ENCODE assay signal across 8 mouse cellular contexts in the genomic region with DNA sequence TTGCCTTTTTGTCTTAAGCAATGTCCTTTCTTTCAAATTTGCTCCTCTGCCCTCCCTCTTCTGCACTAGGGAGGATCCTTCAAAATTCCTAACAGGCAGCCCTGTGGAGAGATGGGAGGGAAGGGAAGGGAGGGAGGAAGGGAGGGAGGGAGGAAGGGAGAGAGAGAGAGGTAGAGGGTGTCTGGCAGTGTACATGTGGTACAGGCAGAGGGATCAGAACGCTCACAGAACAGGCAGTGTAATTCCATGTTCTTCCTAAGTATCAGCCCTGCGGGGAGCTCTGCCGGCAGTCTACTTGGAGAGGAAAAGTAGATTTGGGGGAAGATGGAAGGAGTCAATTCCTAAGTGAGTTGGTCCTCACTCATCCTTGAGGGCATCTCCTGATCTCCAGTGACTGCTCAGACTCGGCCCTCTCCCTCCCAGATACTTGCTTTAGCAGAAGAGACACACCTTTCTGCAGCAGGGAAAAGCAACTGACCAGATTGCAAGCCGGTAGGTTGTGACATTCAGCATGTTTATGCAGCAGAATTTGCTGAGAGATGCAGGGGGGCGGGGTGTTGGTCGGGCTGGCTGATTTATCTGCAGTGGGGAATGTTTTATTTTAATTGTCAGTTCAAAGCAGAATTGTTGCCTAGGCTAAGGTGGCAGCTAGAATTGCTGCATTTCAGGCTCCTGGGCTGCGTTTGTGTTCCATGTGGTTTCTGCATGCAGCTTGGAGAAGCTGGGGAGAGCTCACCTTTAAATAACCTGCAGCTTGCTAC. TPM values are rescaled to one million over a fixed set of nuclear protein-coding genes. Genes with fewer than 3 reads are reported as not detected.
DNase-seq lines count a peak whose midpoint lies in the region; ATAC-seq and TF ChIP-seq lines count a peak whose summit lies in the region.

Gene Frmd4a, plus strand, starts transcription at position 190 of the 761 bp plus-strand sequence.

- no peak within 1 kb of the TSS for H3K27ac ChIP-seq in stomach, embryonic 14.5 days (ENCODE audit: low read length)
- no peak within 1 kb of the TSS for H3K27ac ChIP-seq in stomach, postnatal 0 days (replicated peaks)
- H3K27ac ChIP-seq in limb, embryonic 10.5 days, result peak within 1 kb of the TSS; percentile 67

- peak; percentile 7 to 30 for DNase-seq in adrenal gland, adult (ENCODE audit: inconsistent age in 2 of 2, low spot score in 1 of 2)
- no peak for DNase-seq in adrenal gland, adult 18-20 months (ENCODE audit: low spot score in 2 of 2)
- no peak for DNase-seq in stomach, postnatal 0 days (ENCODE audit: low spot score)
- DNase-seq in heart, postnatal 4 days, result no peak
- DNase-seq in limb, embryonic 10.5 days (ENCODE audit: low spot score), result peak; percentile 34
- DNase-seq in retina, embryonic 14.5 days (ENCODE audit: low spot score), result peak; percentile 26
- no peak for DNase-seq in ovary, postnatal 36 days (ENCODE audit: low spot score)

- ATAC-seq in stomach, embryonic 14.5 days (ENCODE audit: insufficient number of reproducible peaks, insufficient read depth, low FRiP score, low read depth), result no peak
- ATAC-seq in stomach, postnatal 0 days (ENCODE audit: low FRiP score, low TSS enrichment), result no peak

- no peak within 1 kb of the TSS for H3K4me3 ChIP-seq in stomach, embryonic 14.5 days (ENCODE audit: low read depth, low read length)
- H3K4me3 ChIP-seq in stomach, postnatal 0 days (ENCODE audit: low read depth, low read length), result no peak within 1 kb of the TSS
- H3K4me3 ChIP-seq in limb, embryonic 10.5 days, result peak within 1 kb of the TSS; percentile 26

- no peaks in the 10 kb centered on the region for H3K27me3 ChIP-seq in stomach, embryonic 14.5 days (ENCODE audit: control insufficient read depth, insufficient read depth, low read length)
- H3K27me3 ChIP-seq in stomach, postnatal 0 days (ENCODE audit: control insufficient read depth, insufficient read depth, low read length), result no peaks in the 10 kb centered on the region
- H3K27me3 ChIP-seq in limb, embryonic 10.5 days (ENCODE audit: low read depth, poor library complexity, severe bottlenecking), result no peaks in the 10 kb centered on the region

- peak within 1 kb of the TSS; percentile 22 for H3K4me2 ChIP-seq in stomach, embryonic 14.5 days (replicated peaks; ENCODE audit: low read depth, low read length)
- H3K4me2 ChIP-seq in stomach, postnatal 0 days (replicated peaks; ENCODE audit: low read depth), result no peak within 1 kb of the TSS

- TF ChIP-seq EP300 in stomach, postnatal 0 days (optimal IDR thresholded peaks at IDR 0.05), result no peak

- no peak for TF ChIP-seq CTCF in stomach, postnatal 0 days (IDR thresholded peaks at IDR 0.05; ENCODE audit: low read depth)

- WGBS in stomach, embryonic 14.5 days, result 29% methylated on average over 8 of the region's 8 CpGs
- WGBS in stomach, postnatal 0 days, result 24% methylated on average over 8 of the region's 8 CpGs
- WGBS in limb, embryonic 10.5 days, result 27% methylated on average over 8 of the region's 8 CpGs

- no peak within 1 kb of the TSS for H3K9ac ChIP-seq in stomach, embryonic 14.5 days (replicated peaks; ENCODE audit: low read depth, low read length)
- no peak within 1 kb of the TSS for H3K9ac ChIP-seq in stomach, postnatal 0 days (ENCODE audit: low read length)

- no peaks in the 10 kb centered on the region for H3K9me3 ChIP-seq in stomach, embryonic 14.5 days (ENCODE audit: control insufficient read depth, low read depth, low read length)
- H3K9me3 ChIP-seq in stomach, postnatal 0 days (ENCODE audit: control insufficient read depth, low read length), result no peaks in the 10 kb centered on the region
- H3K9me3 ChIP-seq in limb, embryonic 10.5 days (replicated peaks), result no peaks in the 10 kb centered on the region

- no peaks in the 10 kb centered on the region for H3K36me3 ChIP-seq in stomach, embryonic 14.5 days (ENCODE audit: control insufficient read depth, insufficient read depth, low read length)
- no peaks in the 10 kb centered on the region for H3K36me3 ChIP-seq in stomach, postnatal 0 days (ENCODE audit: control insufficient read depth, insufficient read depth, low read length)
- H3K36me3 ChIP-seq in limb, embryonic 10.5 days, result no peaks in the 10 kb centered on the region

- H3K4me1 ChIP-seq in stomach, embryonic 14.5 days (ENCODE audit: control insufficient read depth, insufficient read depth, low read length), result peaks cover 6% of the 10 kb centered on the region; the same call in 1 of the 2 replicates
- H3K4me1 ChIP-seq in stomach, postnatal 0 days (replicated peaks; ENCODE audit: control insufficient read depth, insufficient read depth), result no peaks in the 10 kb centered on the region
- peaks cover 35% of the 10 kb centered on the region for H3K4me1 ChIP-seq in limb, embryonic 10.5 days

RNA-seq across cellular contexts. Expression of gene Frmd4a, which starts in this region (rescaled TPM):
- total RNA-seq in adrenal gland, adult 18-20 months (2021), result 10 to 100 TPM in 1 of 2 experiments, 1 to 10 TPM in 1; 8.7 to 13.2 TPM
- 36.1 and 42.4 TPM in 2 replicates for polyA plus RNA-seq in stomach, embryonic 14.5 days (2014; fragmentation: Nextera tagmentation; extraction: Ambion mirVana)
- polyA plus RNA-seq in stomach, postnatal 0 days (2015; fragmentation: Nextera tagmentation; extraction: Ambion mirVana), result 3.8 and 4.4 TPM in 2 replicates
- 10 to 100 TPM; 51.3 to 52.7 TPM for total RNA-seq in heart, postnatal 4 days (2021)
- 50.6 and 64.3 TPM in 2 replicates for polyA plus RNA-seq in limb, embryonic 10.5 days (2016; fragmentation: Nextera tagmentation; extraction: Ambion mirVana)

Comparison
In these comparisons a context has a peak if more than half of its experiments do, and no peak if none do; other contexts are left out.
1. DNase-seq: peak in adrenal gland, adult (2 of 2), limb, embryonic 10.5 days (single experiment) and retina, embryonic 14.5 days (single experiment); none in adrenal gland, adult 18-20 months (0 of 2), stomach, postnatal 0 days (single experiment), heart, postnatal 4 days (single experiment) and ovary, postnatal 36 days (single experiment).